Mouse (Mus musculus): ENCODE data around the gene Il10rb. TPM values are rescaled to one million over a fixed set of nuclear protein-coding genes. Genes with fewer than 3 reads are reported as not detected.

Il10rb gene
- total RNA-seq (2021), result 1 to 10 TPM; 7.0 to 7.8 TPM

DNA sequence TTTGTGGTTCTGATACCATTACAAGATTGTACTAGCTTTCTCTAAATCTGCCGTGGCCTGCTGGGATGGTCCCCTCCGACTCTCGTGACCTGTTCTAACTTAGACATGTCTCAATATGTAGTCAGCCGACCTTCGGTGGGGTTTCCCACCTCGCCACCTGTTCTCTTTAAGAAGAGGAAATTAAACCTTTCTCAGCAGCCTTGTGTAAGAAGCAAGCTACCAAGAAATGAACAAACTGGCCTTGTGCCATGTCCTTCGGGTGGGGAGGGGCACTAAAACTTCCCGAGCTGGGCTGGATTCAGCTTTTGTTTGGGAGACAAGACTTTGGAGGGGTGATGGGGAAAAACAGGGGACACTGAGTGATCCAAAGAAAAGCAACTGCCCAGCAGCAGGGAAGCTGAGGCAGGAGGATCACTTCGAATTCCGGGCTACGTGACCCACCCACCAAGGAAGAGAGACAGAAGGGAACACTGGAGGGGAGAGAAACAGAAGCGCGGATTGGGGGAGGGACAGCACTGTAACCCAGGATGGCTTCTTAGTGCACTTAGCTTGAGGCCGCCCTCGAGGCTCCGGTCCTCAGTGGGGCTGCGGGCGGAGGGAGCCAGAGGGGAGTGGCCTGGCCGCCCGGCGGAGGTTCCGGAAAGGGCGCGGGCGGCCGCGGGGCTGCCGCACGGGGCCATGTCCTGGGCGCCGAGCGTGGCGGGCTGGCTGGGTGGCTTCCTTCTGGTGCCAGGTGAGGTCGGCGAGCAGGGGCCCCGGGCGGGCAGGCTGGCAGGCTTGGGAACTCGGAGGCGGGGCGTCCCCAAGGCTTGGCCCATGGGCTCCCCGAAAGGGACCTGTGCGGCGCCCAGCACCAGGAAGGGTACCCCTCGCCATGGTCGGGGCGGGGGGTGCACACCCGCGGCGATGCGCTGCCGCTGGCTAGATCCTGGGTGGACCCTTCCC lies at the start of gene Il10rb:
Gene Il10rb, plus strand, starts transcription at position 525 of the 945 bp plus-strand sequence.
- peak; percentile 48 for DNase-seq
- intact Hi-C loops (cut with DNase I), result no loop called here

DNA sequence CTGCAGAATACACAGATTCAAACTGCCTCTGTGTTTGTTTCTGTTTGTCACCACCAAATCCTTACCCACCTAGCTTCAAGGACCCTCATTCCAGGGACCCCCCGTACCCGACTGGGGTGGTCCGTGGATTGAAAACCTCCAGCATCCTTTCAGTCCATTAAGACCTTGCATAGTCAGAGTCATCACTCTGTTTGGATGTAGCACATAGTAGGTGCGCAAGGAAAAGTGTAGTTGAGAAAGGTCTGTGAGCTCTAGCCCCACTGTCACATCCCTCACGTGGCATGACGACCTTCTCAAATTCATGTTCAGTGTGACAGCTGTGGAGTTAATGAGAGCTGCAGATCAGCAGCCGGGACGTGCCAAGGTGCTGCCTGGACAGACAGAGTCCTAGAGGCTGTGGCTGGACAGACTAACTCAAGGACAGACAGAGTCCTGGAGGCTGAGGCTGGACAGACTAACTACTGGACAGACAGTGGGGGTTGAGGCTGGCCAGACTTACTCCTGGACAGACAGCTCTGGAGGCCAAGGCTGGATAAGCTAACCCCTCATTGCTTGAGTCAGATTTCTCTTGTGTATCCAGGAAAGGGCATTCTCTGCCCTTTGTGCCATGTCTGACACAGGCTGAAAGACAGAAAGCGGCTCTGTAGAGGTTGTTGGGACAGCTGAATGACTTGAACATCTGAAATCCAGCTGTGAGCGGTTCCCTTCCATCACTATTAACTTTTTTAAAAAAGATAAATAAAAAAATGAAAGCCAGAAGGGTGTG lies 49.0 kb upstream of the Il10rb start:
- DNase-seq, result no peak
- intact Hi-C loops (cut with DNase I), result no loop called here

DNA sequence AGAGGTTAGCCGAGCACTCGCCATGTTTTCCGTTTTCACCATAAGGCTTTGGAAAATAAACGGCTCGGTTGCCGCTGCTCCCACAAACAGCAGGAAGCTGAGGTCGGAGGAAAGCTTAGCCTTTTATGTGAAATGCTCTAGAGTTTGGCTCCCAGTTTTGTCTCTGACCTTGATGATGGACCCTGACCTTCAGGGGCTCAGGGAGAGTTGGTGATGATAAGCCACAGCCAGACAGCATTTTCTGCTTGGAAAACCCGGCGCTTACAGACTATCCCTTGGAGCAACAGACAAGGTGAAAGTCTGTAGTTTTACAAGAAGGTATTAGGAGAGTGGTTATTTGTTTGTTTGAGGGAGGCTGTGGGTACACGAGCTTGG lies 48.5 kb upstream of the Il10rb start:
- intact Hi-C loops (cut with DNase I), result no loop called here
- no peak for DNase-seq

DNA sequence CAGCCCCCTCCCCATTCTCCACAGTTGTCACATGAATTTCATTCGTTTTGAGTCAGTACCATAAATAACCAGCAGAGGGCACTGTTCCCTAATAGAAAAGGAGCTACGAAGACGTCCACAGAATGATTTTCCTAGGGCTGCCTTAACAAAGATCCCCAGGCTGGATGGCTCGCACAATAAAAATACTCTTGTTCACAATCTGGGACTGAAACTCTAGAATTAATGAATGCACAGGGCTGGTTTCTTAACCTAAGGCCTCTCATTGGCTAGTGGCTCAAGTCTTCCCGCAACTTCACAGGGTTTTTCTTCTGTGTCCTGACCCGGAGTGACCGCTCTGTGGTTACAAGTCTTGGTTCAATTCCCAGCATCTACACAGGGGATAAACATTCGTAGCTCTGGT lies 47.4 kb upstream of the Il10rb start:
- intact Hi-C loops (cut with DNase I), result no loop called here
- no peak for DNase-seq

DNA sequence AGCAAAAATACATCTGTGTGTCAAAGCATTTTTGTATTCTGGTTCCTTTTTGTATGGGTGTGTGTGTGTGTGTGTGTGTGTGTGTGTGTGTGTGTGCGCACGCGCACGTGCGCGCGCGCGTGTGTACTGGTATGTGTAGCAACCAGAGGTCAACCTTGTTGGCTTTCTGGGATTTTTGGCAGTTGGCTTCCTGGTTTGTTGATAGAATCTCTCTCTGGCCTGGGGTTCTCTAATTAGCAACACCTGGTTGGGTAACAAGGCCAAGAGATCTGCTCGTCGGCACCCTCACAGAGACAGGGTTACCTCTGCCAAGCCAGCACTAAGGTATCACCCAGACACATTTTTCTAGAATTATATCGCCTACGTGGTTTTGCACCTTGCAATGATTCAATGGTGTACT lies 46.4 kb upstream of the Il10rb start:
- DNase-seq, result no peak
- intact Hi-C loops (cut with DNase I), result no loop called here

DNA sequence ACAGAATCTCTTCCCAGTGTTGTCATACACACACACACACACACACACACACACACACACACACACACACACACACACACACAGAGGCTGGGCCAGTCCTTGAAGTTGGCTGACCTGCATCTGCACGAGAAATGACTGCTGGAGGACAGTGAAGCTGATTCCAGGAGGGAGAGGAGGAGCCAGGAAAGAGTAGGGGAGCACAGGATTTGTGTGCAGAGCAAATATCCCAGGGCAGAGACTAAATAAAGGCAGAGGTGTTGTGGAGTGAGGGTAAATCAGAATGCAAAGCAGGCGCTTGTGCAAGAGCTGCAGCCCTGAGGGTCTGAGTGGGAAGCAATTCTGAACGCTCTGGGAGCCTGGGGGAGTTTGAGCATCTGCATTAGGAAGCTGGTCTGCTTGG lies 45.8 kb upstream of the Il10rb start:
- DNase-seq, result no peak
- intact Hi-C loops (cut with DNase I), result no loop called here

DNA sequence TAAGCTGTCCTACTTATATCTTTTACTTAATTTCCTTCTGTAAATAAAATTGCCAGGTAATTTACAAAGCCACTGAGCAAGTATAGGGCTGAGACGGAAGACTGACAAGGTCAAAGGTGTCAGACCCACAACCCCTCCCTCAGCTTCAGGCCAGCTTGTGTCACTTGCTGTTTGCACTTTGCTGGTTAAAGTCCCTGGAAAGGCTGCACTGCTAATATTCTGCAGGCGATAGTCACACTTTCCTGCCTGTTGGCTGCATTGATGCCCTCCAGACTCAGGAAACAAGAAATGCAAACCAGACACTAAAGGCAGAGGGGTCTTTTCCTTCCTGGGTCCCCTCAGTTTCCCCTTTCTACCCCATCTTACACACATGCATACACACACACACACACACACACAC lies 44.0 kb upstream of the Il10rb start:
- intact Hi-C loops (cut with DNase I), result no loop called here
- DNase-seq, result no peak

DNA sequence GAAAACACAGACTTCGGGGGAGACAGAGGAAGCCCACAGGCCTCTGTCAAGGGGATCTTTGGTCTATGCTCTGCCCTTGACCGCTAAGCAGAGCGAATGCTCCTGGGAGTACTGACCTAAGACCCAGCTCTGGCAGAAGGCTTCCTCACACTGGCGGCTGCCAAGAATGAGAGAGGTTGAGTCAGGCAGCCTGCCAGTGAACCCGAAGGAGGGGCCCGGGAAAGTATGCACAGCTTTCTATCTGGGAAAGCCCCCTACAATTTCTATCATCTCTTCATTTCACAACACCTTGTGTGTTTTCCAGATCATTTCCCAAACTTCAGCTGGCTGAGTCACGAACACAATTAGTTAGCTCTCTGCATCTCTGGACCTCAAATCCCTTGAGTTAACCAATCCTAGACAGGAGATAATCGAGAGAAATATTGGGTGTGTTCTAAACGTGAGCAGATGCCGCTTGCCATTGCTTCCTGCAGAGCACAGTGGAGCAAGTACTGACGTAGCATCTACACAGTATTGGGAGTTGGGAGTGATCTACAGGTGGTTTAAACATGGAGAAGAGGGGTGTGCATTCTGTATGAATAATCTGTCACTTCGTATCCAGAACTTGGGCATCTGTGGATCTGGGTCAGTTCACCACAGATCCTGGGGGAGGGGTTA lies 43.2 kb upstream of the Il10rb start:
- intact Hi-C loops (cut with DNase I), result no loop called here
- peak; percentile 27 for DNase-seq

DNA sequence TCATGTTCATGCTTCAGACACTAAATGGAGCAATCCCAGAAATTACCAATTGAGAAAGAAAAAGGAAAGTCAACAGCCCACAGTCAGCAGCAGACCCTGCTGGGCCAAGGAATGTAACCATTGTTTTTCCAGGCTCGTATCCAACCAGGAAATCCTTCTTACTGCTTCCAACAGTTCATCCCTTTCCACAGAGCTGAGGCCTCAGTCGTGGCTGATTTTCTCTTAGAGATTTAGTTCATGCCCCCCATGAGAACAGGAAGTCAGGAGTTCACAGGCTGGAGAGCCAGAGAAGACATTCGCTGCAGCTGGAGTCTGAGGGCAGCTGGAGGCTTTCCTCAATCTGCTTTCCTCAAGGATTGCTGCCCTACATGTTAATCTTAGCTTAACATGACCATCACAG lies 42.5 kb upstream of the Il10rb start:
- no peak for DNase-seq

DNA sequence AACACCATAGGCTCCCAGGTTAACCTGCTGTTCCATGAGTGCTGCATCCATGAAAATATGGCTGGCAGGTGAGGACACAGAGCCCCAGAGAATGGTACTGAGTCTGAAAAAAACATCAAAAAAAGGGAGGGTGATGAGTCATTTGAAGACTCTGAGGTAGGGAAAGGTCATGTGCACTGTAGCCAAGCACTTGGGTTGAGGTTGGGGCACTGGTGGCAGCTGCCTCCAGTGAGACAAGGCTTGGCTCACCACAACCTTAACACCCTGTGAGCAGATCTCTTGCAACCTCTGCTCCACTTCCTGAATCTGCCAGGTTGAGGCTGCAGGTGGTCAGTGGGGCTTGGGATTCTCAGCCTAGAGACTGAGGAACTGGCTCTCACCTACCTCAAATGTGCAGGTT lies 39.4 kb upstream of the Il10rb start:
- intact Hi-C loops (cut with DNase I), result no loop called here
- no peak for DNase-seq

More for the DNA sequence above, 42.5 kb upstream of the Il10rb start:
- intact Hi-C loops (cut with DNase I), result no loop called here

DNA sequence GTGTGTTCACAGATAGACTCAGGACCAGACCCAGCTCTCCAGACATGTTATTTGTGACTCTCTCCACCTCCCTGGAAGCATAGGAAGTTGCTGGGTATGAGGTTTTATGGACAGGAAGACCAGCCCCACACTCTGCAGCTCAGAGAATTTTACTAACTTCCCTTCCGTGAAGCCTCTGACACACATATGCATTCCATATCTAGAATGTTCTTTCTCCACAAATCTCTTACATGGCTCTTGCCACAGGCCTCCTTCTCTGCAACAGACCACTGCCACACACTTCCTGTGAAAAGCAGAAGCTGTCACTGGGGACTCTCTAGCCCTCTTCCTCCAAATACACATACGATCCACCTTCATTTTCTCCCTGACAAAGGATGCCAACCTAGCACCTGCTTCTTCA lies 38.9 kb upstream of the Il10rb start:
- intact Hi-C loops (cut with DNase I), result no loop called here
- DNase-seq, result no peak

DNA sequence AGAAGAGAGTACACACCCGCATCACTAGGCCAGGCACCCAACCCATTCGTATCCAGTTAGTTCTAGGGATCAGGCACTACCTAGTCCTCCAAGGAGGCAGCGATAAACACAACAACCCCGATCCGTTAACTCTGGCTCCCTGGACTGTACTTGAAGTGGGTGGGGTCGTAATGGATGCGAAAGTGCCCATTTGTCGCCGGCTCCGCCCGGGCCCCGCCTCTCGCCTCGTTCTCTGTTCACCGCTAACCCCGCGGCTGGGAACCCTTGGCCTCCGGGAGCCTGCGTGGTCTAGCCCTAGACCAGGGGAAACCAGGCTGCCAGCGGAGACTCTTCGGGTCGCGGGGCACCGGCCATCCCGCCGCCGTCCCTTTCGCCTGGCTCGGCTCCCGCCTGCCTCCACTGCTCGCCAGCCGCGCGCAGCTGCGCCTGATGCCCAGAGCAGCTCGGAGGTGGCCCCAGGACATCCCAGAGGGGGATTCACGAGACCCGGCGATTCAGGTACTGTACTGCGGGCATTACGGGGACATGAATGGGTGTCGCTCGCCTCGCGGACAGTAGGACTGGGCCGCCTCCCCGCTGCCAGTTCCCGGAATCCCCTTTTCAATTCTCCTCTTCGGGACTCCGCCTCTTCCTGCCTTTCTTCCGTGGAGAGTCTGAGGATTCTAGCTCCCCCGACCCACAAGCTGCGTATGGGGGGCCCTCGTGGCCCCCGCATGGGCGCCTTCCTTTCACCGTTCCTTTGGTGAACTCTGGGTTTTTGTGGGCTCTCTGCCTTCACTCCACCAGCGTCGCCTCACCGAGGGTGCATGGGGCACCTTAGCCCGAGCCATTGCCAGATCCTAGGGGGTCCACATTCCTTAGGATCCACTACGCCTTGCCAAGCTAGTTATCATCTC lies 33.1 kb upstream of the Il10rb start, which contains the start of gene Ifnar2:
Gene Ifnar2, plus strand, starts transcription at position 207 of the 896 bp plus-strand sequence.
- DNase-seq, result peak; percentile 79
- intact Hi-C loops (cut with DNase I), result no loop called here

DNA sequence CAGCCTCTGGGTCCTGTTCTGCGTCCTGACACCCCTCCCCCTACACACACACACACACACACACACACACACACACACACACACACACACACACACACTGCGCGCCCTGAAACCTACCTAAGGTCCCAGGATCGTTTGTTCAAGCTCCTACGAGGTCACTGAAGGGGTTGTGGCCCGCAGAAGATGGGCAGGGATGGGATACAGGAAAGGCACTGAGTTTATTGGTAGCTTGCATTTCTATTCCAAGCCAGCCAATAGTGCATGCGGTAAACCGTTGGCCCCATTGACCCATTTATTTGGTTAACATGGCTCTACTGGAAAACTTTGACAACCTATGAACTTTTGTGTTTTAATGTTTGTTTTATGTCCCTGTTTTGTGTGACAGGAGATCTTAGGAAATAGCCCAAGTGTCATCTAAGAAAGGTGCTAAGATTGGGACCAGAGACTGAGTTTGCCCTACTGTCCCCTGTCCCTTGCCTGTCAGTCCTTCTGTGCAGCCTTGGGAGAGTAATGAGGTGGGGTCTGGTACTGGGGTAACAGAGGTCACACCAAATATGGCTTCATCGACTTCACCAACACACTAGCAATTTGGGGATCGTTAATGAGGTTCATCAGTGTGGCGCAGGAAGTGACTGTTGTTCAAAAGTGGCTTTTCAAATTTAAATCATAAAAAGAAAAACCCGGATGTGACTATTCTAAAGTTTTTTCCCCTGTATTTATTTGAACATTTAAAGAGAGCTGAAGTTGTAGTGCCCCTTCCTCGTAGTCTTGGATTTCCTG lies 32.3 kb upstream of the Il10rb start:
- intact Hi-C loops (cut with DNase I), result no loop called here
- DNase-seq, result no peak

DNA sequence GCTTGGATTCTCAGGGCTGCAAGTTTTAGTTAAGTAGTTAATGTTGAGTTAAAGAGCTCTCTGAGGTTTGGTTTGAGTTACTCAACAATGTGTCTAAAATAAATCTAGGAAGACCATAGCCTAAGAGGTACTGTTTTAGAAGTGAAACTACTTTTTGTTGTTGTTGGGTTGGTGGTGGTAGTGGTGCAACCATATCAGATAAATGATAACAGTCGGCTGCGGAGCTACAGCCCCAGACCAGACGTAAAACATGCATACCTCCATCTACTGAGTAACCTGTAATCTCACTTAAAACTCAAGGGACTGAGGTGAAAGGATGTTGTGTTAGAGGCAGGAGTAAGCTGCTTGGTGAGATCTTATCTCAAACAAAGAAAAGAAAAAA lies 31.7 kb upstream of the Il10rb start:
- intact Hi-C loops (cut with DNase I), result no loop called here
- no peak for DNase-seq

DNA sequence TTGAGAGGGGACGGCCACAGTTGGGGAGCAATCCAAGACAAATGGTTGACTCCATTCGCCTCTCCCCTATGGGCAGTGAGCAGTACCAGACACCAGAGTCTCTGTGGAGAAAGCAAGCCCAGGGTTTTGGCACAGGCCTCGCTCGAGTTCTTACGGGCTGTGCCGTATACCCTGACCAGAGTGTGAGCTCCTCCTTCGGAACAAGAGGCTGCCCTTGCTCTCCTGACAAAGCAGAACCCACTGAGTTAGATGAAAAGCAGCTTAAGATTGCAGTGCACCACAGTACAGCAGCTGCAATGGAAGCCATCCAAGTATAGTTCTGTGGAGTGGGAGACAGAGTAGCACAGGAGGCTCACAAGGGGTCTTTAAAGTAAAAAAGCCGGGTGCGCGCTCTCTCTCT lies 29.3 kb upstream of the Il10rb start:
- peak; percentile 28 for DNase-seq
- intact Hi-C loops (cut with DNase I), result no loop called here

DNA sequence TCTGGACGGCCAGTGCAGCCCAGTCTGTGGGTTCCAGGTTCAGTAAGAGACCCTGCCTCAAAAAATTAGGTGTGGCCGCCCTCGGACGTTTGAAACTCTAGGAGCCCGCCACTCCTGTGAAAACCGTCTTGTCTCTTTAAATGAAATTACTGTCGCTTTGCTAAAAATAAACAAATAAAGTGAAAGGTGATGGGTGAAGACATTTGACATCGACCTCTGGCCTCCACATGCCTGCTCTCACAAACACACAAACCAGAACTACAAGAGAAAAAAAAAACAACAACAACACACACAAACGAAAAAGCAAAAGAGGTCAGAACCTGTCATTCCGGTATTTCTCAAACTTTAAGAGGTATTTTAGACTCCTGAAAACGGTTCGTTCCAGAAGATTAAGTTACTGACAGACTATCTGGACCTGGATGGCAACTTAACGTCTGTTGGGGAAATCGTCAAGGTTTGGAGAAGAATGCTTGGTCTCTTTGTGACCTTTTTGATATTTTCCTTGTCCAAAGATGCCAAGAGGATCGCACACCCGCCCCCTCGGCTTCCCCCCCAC lies 27.5 kb upstream of the Il10rb start:
- DNase-seq, result no peak
- intact Hi-C loops (cut with DNase I), result no loop called here

DNA sequence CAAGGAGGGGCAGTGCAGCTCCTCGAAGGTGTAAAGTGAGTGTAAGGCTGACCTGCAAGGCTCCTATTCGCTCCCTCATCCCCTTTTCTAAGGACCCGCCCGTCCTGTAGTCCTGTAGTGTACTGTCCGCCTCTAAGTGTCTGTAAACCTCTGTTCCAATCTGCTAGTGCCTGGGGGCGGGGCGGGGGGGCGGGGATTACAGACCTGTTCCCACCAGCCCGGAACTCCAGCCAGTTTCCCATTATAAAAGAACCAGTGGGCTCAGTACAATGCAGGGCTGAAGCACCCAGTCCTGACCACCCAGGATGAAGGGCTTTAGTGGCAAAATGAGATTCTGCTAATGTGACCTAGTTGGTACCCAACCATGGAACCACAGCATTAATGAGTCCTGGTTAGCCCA lies 27.0 kb upstream of the Il10rb start:
- intact Hi-C loops (cut with DNase I), result no loop called here
- no peak for DNase-seq

DNA sequence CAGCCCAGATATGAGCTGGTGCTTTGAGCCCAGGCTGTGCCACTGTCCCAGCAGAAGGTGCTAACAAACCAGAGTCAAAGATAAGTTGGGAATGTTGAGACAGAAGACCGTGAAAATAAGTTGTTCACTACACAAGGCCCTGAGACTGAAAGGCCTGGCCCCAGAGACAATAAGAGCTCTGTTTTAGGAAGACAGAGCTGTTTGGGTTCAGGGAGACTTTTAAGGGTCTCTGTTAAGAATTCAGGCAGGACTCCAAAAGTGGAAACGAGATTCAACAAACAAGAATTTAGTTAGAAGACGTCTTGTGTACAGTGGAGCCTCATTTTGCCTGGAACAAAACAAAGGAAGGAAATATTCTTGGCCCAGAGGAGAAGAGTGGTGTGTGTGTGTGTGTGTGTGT lies 26.6 kb upstream of the Il10rb start:
- no peak for DNase-seq
- intact Hi-C loops (cut with DNase I), result no loop called here

DNA sequence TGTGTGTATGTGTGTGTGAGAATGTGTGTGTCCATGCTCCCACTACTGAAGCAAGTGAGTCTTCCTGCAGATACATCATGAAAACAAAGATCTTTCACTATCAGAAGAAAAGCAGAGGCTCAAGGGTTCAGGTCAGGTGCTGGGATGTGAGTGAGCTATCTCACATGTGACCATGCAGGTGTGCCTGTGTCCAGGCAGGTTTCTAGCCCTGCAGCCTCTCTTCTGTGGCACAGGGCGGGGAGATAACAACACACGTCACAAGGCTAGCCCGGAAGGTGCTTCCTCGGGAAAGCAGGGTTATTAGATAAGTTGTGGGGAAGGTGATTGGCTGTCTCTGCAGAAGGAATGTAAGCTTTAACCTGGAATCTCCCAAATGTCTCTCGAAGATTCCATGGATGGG lies 25.8 kb upstream of the Il10rb start:
- no peak for DNase-seq
- intact Hi-C loops (cut with DNase I), result no loop called here
